Mouse (Mus musculus) liver, postnatal 0 days (tissue): ENCODE measurements at regions not wholly inside any gene's neighbourhood (a gene's known extent, or its start where the extent isn't known, plus 50 kb on each side); places are given as distances from the start of the nearest gene placed in this dataset.
A peak's percentile ranks its signal among the peaks of the same experiment; 100 is the strongest.

Experiments used
- ATAC-seq: fragments of 200-750 bp; cut with Nextera tagmentation; 2 replicates; pipeline ENCODE4 v1.8.0; 2017; ENCODE audit warnings: mild to moderate bottlenecking, moderate library complexity
- DNase-seq: peaks from one replicate; pipeline ENCODE4 v3.0.0-alpha.2; 2016
- H3K27ac ChIP-seq: fragments of 300-500 bp; sonication (generic); 2 replicates; pipeline ENCODE4 v1.5.1; 2014; ENCODE audit warnings: antibody characterized with exemption, moderate library complexity, mild to moderate bottlenecking, low read depth
- H3K27me3 ChIP-seq: fragments of 300-500 bp; sonication (generic); 2 replicates; pipeline ENCODE4 v1.6.1; 2014; ENCODE audit warnings: low read length, control low read depth, mixed read lengths; ENCODE audit not compliant: insufficient read depth
- H3K36me3 ChIP-seq: fragments of 300-500 bp; sonication (generic); replicated peaks from 2 replicates; pipeline ENCODE4 v1.6.1; 2014; ENCODE audit warnings: mild to moderate bottlenecking, control low read depth, low read length, moderate library complexity, mixed read lengths; ENCODE audit not compliant: insufficient read depth
- H3K4me1 ChIP-seq: fragments of 300-500 bp; sonication (generic); 2 replicates; pipeline ENCODE4 v1.6.1; 2014; ENCODE audit warnings: antibody characterized with exemption, mild to moderate bottlenecking, control low read depth; ENCODE audit not compliant: insufficient read depth
- H3K4me2 ChIP-seq: fragments of 300-500 bp; sonication (generic); 2 replicates; pipeline ENCODE4 v1.6.1; 2014; ENCODE audit warnings: low read depth, mild to moderate bottlenecking, low read length, moderate library complexity, mixed read lengths
- H3K4me3 ChIP-seq: fragments of 300-500 bp; sonication (generic); 2 replicates; pipeline ENCODE4 v1.5.1; 2014; ENCODE audit warnings: low read depth, low read length
- H3K9ac ChIP-seq: fragments of 300-500 bp; sonication (generic); replicated peaks from 2 replicates; pipeline ENCODE4 v1.6.1; 2014; ENCODE audit warnings: mild to moderate bottlenecking, moderate library complexity
- H3K9me3 ChIP-seq: fragments of 300-500 bp; sonication (generic); 2 replicates; pipeline ENCODE4 v1.6.1; 2016; ENCODE audit warnings: mild to moderate bottlenecking, control low read depth, low read length, mixed read lengths
- CTCF ChIP-seq: sonication (generic); IDR thresholded peaks from 2 replicates; pipeline ENCODE4 v1.5.1; 2016; ENCODE audit warnings: antibody characterized with exemption, low read depth
- EP300 ChIP-seq: IDR thresholded peaks from 2 replicates; pipeline ENCODE4 v1.6.1; 2016; ENCODE audit warnings: antibody characterized with exemption, low read depth, mild to moderate bottlenecking
- WGBS: fragments of 180-500 bp; shearing (Covaris S2); extraction: QIAGEN DNeasy Blood & Tissue Kit; methylation state at CpG from one replicate; pipeline ENCODE4 v1.1.7; 2014; ENCODE audit not compliant: insufficient replicate concordance; 5-methylcytosine and 5-hydroxymethylcytosine counted together

DNA sequence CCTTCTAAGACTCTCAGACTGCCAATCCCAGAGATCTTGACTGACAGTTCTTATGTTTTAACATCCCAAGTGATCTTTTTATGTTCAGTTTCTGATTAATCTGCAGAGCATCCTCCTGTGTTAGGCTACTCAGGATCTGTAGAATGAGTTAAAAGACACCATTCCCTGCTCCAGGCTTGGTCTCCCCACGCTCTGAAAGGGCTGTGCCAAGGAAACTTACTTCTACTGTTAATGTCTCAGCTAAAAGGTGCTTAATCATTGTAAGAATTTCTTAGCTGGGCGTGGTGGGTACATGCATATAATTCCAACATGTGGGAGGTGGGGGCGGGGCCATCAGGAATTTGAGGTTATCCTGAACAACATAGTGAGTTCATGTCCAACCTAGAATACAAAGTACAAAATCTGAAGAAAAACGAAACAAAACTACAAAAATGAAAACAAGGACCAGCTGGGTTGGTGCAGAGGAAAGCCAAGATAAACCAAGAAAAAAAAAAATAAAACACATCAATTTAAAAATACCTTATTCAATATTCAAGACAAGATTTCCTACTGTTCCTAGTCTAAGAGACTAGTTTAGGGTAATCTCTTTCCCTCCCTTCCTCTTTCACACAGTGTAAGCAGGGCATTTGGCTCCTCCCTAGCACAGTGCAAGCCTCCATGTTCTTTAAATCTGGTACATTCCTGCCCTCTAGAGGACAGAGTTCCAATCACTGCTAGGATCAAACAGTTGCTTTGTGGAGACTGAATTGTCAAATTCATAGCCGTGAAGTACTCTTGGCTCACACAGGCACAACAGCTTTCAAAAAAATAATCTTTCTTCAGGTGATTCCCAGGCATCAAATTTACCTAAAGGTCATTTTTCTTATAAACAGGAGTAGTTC, 286.9 kb upstream of the Actbl2 start:
- no peaks in the 10 kb centered on the region for H3K9me3 ChIP-seq
- H3K9ac ChIP-seq = no peak overlapping the region
- no peak overlapping the region for H3K27ac ChIP-seq
- DNase-seq = peak; percentile 40
- TF ChIP-seq EP300 (no peak), CTCF (peak; percentile 84)
- no peak overlapping the region for H3K4me2 ChIP-seq
- 37% methylated on average over 5 of the region's 5 CpGs for WGBS
- no peak overlapping the region for H3K4me3 ChIP-seq
- H3K27me3 ChIP-seq = no peaks in the 10 kb centered on the region
- ATAC-seq = peak; percentile 86
- H3K36me3 ChIP-seq = no peaks in the 10 kb centered on the region
- H3K4me1 ChIP-seq = 0 out of 2 replicates have a peak, but pooled peaks cover 3% of the 10 kb centered on the region

DNA sequence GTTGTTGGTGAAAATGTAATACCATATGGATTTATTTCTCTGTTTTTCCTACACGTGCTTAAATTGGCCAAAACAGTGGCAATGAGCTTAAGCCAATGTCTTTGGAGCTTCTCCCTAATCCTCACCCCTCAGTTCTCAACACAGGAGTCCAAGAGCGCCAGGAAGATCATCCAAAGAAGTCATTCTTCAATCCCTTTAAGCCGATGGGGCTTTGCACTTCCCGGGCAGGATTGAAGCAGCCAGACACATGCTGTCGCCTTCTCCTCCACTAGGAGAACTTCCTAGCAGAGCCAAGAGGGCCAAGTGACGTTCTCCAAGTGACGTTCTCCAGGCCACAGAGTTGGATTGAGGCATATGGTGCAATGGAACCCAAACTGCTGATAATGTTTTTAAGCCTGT, 286.3 kb upstream of the Actbl2 start:
- Histone ChIP-seq H3K9me3 (no peaks in the 10 kb centered on the region), H3K9ac (no peak overlapping the region), H3K4me3 (no peak overlapping the region), H3K4me1 (0 out of 2 replicates have a peak, but pooled peaks cover 3% of the 10 kb centered on the region), H3K27me3 (no peaks in the 10 kb centered on the region), H3K36me3 (no peaks in the 10 kb centered on the region), H3K4me2 (no peak overlapping the region), H3K27ac (no peak overlapping the region)
- DNase-seq (no peak), ATAC-seq (no peak)
- WGBS = 48% methylated on average over 7 of the region's 7 CpGs
- TF ChIP-seq EP300 = no peak
- TF ChIP-seq CTCF = 0 out of 2 replicates have a peak, but pooled peaks have one; percentile 2

DNA sequence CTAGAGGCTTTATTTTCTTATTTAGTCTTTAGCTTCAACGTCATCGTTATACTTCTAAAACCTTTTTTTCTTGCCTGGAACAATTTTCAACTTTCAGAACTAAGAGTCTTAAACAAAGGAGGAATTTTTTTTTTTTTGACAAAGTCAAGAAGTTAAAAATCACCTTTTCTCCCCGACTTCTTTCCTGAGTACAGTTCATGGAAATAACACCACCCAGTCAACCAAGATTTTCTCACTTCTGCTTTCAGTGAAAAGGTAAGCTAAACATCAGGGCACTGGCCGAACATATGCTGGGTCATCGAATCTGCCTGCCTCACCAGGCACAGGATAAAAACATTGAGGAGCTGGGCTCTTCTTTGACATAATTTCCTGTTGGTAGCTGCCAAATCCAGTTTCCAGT, 277.4 kb upstream of the Actbl2 start:
- H3K27ac ChIP-seq = no peak overlapping the region
- no peaks in the 10 kb centered on the region for H3K36me3 ChIP-seq
- 71% methylated on average over 5 of the region's 5 CpGs for WGBS
- H3K4me1 ChIP-seq = no peaks in the 10 kb centered on the region
- ATAC-seq (no peak), DNase-seq (no peak)
- no peak overlapping the region for H3K4me3 ChIP-seq
- H3K4me2 ChIP-seq = no peak overlapping the region
- H3K27me3 ChIP-seq = no peaks in the 10 kb centered on the region
- H3K9me3 ChIP-seq = no peaks in the 10 kb centered on the region
- H3K9ac ChIP-seq = no peak overlapping the region
- no peak for TF ChIP-seq CTCF
- TF ChIP-seq EP300 = no peak

DNA sequence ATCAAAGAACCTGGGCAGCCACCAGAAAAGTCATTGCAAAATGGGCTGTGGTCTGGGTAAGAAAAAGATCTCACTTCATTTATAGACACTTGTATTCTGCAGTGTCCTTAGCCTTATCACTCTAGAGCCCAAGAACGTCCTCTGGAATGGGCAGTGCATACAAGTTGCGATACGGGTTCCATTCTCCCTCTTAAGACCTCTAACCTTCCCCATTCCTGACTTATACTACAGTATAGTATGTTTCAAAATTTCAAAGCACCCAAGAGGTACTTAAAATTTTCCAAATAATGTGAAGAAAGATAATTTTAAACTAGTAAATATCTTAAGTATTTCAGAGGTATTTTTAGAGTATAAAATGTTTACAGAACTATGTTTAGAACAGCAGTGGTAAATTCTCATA, 276.8 kb upstream of the Actbl2 start:
- 73% methylated on average over 3 of the region's 3 CpGs for WGBS
- Histone ChIP-seq H3K9ac (no peak overlapping the region), H3K4me1 (no peaks in the 10 kb centered on the region), H3K27me3 (no peaks in the 10 kb centered on the region), H3K4me2 (no peak overlapping the region), H3K4me3 (no peak overlapping the region), H3K27ac (no peak overlapping the region), H3K9me3 (no peaks in the 10 kb centered on the region), H3K36me3 (no peaks in the 10 kb centered on the region)
- ATAC-seq = no peak
- DNase-seq = no peak
- TF ChIP-seq EP300 (no peak), CTCF (no peak)

DNA sequence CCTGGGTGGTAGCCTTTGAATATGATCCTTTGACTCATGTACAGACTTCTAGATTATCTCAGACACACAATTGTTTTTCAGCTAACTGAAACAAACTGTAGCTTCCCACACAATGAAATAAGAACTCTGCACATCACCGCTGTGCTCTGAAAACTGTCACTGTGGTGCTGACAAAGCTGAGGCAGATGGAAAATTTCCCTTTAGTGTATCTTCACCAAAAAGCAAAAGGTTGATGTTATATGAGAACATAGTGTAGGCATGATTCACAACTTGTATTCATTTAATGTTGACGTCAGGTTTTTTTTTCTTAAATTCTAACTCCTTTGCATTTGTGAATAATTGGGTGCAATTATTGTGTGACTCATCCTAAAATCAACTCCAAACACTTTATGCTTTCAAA, 264.1 kb upstream of the Actbl2 start:
- no peak overlapping the region for H3K27ac ChIP-seq
- no peak for ATAC-seq
- WGBS = 87% methylated on average over 2 of the region's 2 CpGs

DNA sequence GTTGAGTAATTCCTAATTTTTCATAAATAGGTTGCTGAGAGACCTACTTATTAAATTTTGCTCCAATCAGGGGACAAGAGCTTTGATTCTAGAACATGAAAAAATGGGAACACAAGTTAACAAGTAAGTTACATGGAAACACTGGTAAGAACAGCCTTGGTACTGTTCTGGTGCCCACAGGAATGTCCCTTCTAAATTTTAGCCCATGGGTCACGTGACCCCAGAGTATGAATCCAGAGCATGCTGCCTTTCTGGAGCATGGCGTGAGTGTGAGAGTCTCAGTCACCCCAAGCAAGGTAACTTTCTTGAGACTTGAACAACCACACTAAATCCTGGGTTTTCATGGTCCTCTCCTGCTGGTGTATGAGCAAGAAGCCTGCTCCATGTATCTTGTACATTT, 263.7 kb upstream of the Actbl2 start:
- no peak overlapping the region for H3K4me2 ChIP-seq
- H3K9ac ChIP-seq = no peak overlapping the region
- H3K4me3 ChIP-seq = no peak overlapping the region
- TF ChIP-seq EP300 (no peak), CTCF (no peak)
- H3K9me3 ChIP-seq = no peaks in the 10 kb centered on the region
- H3K4me1 ChIP-seq = no peaks in the 10 kb centered on the region
- ATAC-seq (no peak), DNase-seq (no peak)
- no peaks in the 10 kb centered on the region for H3K36me3 ChIP-seq
- no peaks in the 10 kb centered on the region for H3K27me3 ChIP-seq
- H3K27ac ChIP-seq = no peak overlapping the region
- WGBS = 72% methylated on average over 2 of the region's 2 CpGs

More for the DNA sequence above, 264.1 kb upstream of the Actbl2 start:
- H3K9ac ChIP-seq = no peak overlapping the region
- no peaks in the 10 kb centered on the region for H3K36me3 ChIP-seq
- TF ChIP-seq EP300 (no peak), CTCF (no peak)
- DNase-seq = no peak
- H3K27me3 ChIP-seq = no peaks in the 10 kb centered on the region
- H3K4me2 ChIP-seq = no peak overlapping the region
- no peaks in the 10 kb centered on the region for H3K4me1 ChIP-seq
- H3K9me3 ChIP-seq = no peaks in the 10 kb centered on the region
- no peak overlapping the region for H3K4me3 ChIP-seq
